Mouse (Mus musculus) midbrain, embryonic 15.5 days (tissue): Measurements from ENCODE around the gene Fadd. TPM values are rescaled to one million over a fixed set of nuclear protein-coding genes. Genes with fewer than 3 reads are reported as not detected.

Source experiments
- ATAC-seq: fragments of 200-750 bp; cut with Nextera tagmentation; replicated peaks from 2 replicates; pipeline ENCODE4 v1.8.0; 2017; ENCODE audit warnings: moderate TSS enrichment
- H3K27ac ChIP-seq: fragments of 300-500 bp; sonication (generic); 2 replicates; pipeline ENCODE4 v1.5.1; 2015; ENCODE audit warnings: mild to moderate bottlenecking, inconsistent platforms
- H3K27me3 ChIP-seq: fragments of 300-500 bp; sonication (generic); replicated peaks from 2 replicates; pipeline ENCODE4 v1.6.1; 2015; ENCODE audit warnings: inconsistent platforms
- H3K36me3 ChIP-seq: fragments of 300-500 bp; sonication (generic); replicated peaks from 2 replicates; pipeline ENCODE4 v1.6.1; 2015; ENCODE audit warnings: inconsistent platforms
- H3K4me1 ChIP-seq: fragments of 300-500 bp; sonication (generic); 2 replicates; pipeline ENCODE4 v1.6.1; 2015; ENCODE audit warnings: inconsistent platforms
- H3K4me2 ChIP-seq: fragments of 300-500 bp; sonication (generic); 2 replicates; pipeline ENCODE4 v1.6.1; 2015; ENCODE audit warnings: inconsistent platforms, mild to moderate bottlenecking, moderate library complexity
- H3K4me3 ChIP-seq: fragments of 300-500 bp; sonication (generic); 2 replicates; pipeline ENCODE4 v1.5.1; 2015; ENCODE audit warnings: mild to moderate bottlenecking, inconsistent platforms
- H3K9ac ChIP-seq: fragments of 300-500 bp; sonication (generic); 2 replicates; pipeline ENCODE4 v1.6.1; 2015; ENCODE audit warnings: mild to moderate bottlenecking, inconsistent platforms
- H3K9me3 ChIP-seq: fragments of 300-500 bp; sonication (generic); 2 replicates; pipeline ENCODE4 v1.6.1; 2016; ENCODE audit warnings: inconsistent platforms
- WGBS: fragments of 180-500 bp; shearing (Covaris S2); methylation state at CpG from one replicate; pipeline ENCODE4 v1.1.7; 2015; ENCODE audit warnings: mixed read lengths; 5-methylcytosine and 5-hydroxymethylcytosine counted together
- polyA plus RNA-seq: library from polyadenylated mRNA; unstranded; fragments of >200 nt; fragmentation: Nextera tagmentation; extraction: Ambion mirVana; gene quantifications from 2 replicates; pipeline ENCODE4 v1.2.1, GENCODE M21; 2015

The Fadd gene
- polyA plus RNA-seq, 1 experiment from 2014 or later, result 5.4 TPM

DNA sequence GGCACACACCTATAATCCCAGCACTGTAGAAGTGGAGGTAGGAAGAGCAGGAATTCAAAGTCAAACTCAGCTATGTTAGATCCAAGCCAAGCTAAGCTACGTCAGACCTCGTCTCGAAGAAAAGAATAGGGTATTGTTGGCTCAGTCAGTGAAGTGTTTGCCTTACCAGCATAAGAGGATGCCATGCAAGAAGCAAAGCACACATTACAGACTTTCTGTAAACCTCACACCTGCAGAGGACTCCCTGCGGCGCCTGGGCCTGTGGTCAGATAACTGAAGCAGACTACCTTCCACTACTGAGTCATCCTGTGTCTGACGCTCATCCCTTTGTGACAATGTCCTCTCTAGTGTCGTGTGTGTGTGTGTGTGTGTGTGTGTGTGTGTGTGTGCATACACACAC is 27.3 kb upstream of the Fadd start:
- H3K4me1 ChIP-seq, result no peaks in the 10 kb centered on the region
- no peak for ATAC-seq
- H3K9ac ChIP-seq, result no peak overlapping the region
- H3K4me2 ChIP-seq, result no peak overlapping the region
- no peaks in the 10 kb centered on the region for H3K36me3 ChIP-seq
- 82% methylated on average over 7 of the region's 7 CpGs for WGBS
- H3K4me3 ChIP-seq, result no peak overlapping the region
- H3K27ac ChIP-seq, result no peak overlapping the region
- no peaks in the 10 kb centered on the region for H3K27me3 ChIP-seq
- H3K9me3 ChIP-seq, result no peaks in the 10 kb centered on the region

DNA sequence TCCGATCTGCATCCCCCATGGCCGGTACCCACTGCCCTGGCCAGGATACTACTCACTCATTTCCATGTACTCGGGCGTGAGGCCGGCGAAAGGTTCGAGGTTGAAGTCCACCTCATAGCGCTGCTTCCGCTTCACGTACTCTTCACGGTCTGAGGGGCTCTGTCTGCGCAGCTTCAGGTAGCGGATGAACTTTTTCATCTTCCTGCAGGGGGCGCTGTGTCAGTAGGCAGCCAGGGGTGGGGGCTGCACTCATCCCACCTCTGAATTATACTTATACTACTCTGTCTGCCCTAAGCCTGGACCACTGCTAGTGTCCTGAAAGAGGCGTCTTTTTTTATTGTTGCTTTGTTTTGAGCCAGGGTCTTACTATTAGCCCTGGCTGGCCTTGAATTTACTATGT is 25.6 kb upstream of the Fadd start:
- no peak for ATAC-seq
- WGBS, result 92% methylated on average over 15 of the region's 15 CpGs

DNA sequence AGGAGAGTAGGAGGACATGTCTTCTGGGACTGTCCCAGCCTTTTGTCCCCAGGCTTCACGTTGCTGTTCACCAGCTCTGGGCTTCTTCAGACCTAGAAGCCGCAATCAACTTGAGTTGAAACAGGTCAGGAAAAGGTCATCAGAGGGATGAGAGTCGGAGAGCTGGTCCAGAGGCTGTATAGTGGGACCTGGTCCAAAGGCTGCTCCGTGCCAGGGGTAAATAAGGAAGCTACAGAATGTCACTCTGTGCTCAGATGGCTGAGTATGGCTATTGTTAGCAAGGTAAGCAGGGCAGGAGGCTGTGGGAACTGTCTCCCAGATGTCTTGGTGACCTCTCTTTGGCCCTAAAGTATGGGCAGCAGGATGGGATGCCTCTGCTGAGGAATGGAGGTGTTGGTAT is 22.5 kb upstream of the Fadd start:
- H3K36me3 ChIP-seq, result no peaks in the 10 kb centered on the region

More for the DNA sequence above, 25.6 kb upstream of the Fadd start:
- Histone ChIP-seq H3K27ac (no peak overlapping the region), H3K36me3 (no peaks in the 10 kb centered on the region), H3K9me3 (no peaks in the 10 kb centered on the region), H3K4me2 (no peak overlapping the region), H3K27me3 (no peaks in the 10 kb centered on the region), H3K4me1 (no peaks in the 10 kb centered on the region), H3K4me3 (no peak overlapping the region), H3K9ac (no peak overlapping the region)

DNA sequence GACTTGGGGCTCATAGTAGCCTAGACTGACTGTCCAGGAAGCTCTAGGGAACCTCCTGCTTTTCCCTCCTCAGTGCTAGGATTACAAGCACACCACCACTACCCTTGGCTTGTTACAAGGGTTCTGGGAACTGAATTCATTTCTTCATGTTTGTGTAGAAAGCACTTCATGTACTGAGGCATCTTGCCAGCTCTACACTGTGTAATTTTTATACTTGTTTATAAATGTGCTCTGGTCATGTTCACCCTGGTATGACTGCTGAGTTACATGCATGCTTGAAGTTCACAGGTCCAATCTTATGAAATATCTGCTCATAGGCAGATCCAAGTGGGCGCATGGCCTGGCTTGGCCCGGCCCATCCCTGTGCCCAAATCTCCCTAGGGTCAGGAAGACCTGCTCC is 22.0 kb upstream of the Fadd start:
- WGBS, result 94% methylated on average over 2 of the region's 2 CpGs
- H3K36me3 ChIP-seq, result no peaks in the 10 kb centered on the region
- ATAC-seq, result no peak
- H3K4me1 ChIP-seq, result no peaks in the 10 kb centered on the region
- no peak overlapping the region for H3K9ac ChIP-seq
- no peaks in the 10 kb centered on the region for H3K9me3 ChIP-seq
- no peak overlapping the region for H3K27ac ChIP-seq
- H3K27me3 ChIP-seq, result no peaks in the 10 kb centered on the region
- no peak overlapping the region for H3K4me2 ChIP-seq
- H3K4me3 ChIP-seq, result no peak overlapping the region

More for the DNA sequence above, 22.5 kb upstream of the Fadd start:
- no peaks in the 10 kb centered on the region for H3K4me1 ChIP-seq
- ATAC-seq, result no peak
- 85% methylated on average over 4 of the region's 4 CpGs for WGBS
- no peaks in the 10 kb centered on the region for H3K9me3 ChIP-seq
- H3K4me2 ChIP-seq, result no peak overlapping the region
- H3K4me3 ChIP-seq, result no peak overlapping the region
- H3K9ac ChIP-seq, result no peak overlapping the region
- no peaks in the 10 kb centered on the region for H3K27me3 ChIP-seq
- no peak overlapping the region for H3K27ac ChIP-seq

DNA sequence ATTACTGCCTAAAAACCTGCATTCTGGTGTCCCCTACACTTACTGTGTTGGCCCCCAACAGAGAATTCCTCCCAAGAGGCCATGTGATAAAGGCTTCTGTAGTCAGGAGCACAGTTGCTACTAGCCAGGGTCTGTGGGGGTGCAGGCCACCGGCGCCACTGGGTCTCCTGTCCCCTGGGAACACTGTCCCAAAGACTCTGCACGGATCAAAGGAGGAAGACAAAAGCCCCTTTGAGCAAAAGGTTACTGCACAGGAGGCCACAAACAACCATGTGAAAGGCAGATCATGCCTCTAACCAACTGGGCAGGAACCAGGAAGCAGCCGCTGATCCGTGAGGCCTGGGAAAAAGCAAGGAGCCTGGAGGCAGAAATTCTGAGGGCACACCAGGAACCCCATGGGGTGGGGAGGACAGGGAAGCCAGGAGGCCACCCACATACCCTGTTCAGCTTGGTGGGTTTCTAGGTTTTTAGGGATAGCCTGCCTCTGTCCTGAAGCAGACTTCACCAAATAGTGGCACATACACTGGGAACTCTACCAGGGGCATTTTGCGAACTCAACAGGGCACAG is 18.2 kb upstream of the Fadd start:
- H3K4me1 ChIP-seq, result no peaks in the 10 kb centered on the region
- no peaks in the 10 kb centered on the region for H3K27me3 ChIP-seq
- H3K4me2 ChIP-seq, result no peak overlapping the region
- H3K9me3 ChIP-seq, result no peaks in the 10 kb centered on the region
- H3K9ac ChIP-seq, result no peak overlapping the region
- no peaks in the 10 kb centered on the region for H3K36me3 ChIP-seq
- 24% methylated on average over 6 of the region's 6 CpGs for WGBS
- no peak overlapping the region for H3K27ac ChIP-seq
- ATAC-seq, result no peak
- H3K4me3 ChIP-seq, result no peak overlapping the region

DNA sequence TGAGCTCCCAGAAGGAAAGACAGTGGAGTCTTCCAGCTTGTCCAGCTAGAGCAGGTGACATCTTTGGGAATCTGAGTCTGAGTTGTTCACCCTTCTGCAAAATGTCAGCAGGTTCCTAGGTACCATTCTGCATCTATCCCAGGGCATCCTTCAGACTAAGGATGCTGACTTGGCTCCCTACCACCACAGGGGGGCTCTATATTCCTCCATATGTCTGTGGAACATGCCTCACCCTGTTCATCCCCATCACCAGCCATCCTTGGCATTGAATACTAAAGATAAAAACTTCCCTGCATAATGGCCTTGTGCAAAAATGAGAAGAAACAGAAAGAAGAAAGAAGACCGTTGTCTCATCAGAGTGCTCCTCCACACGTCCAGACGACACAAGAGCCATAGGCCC is 7.2 kb upstream of the Fadd start:
- Histone ChIP-seq H3K36me3 (no peaks in the 10 kb centered on the region), H3K27ac (no peak overlapping the region), H3K4me2 (no peak overlapping the region), H3K4me1 (no peaks in the 10 kb centered on the region), H3K9me3 (no peaks in the 10 kb centered on the region), H3K27me3 (no peaks in the 10 kb centered on the region), H3K9ac (no peak overlapping the region), H3K4me3 (no peak overlapping the region)
- WGBS, result 69% methylated on average over 3 of the region's 3 CpGs
- ATAC-seq, result peak; percentile 62; the same call in 1 of the 2 replicates

DNA sequence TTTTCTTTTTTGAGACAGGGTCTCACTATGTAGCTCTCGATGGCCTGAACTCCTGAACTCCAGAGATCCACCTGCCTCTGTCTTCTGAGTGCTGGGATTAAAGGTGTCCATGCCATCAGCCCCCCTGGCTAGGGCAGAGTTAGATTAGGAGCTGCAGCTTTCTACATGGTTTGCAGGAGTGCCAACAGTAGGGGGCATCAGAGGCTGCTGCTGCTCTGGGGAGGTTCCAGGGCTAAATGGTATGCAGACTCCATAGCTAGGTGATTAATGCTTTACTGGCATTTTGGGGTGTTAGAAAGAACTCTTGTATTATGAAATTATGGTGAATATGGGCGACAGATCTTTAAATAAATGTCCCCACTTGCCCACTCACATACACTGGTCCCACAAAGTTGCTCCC is 5.0 kb upstream of the Fadd start:
- no peaks in the 10 kb centered on the region for H3K36me3 ChIP-seq
- no peak overlapping the region for H3K27ac ChIP-seq
- no peak overlapping the region for H3K9ac ChIP-seq
- no peaks in the 10 kb centered on the region for H3K27me3 ChIP-seq
- no peaks in the 10 kb centered on the region for H3K9me3 ChIP-seq
- ATAC-seq, result no peak
- H3K4me3 ChIP-seq, result no peak overlapping the region
- no peak overlapping the region for H3K4me2 ChIP-seq
- peaks cover 11% of the 10 kb centered on the region for H3K4me1 ChIP-seq
- 50% methylated on average over 2 of the region's 2 CpGs for WGBS

DNA sequence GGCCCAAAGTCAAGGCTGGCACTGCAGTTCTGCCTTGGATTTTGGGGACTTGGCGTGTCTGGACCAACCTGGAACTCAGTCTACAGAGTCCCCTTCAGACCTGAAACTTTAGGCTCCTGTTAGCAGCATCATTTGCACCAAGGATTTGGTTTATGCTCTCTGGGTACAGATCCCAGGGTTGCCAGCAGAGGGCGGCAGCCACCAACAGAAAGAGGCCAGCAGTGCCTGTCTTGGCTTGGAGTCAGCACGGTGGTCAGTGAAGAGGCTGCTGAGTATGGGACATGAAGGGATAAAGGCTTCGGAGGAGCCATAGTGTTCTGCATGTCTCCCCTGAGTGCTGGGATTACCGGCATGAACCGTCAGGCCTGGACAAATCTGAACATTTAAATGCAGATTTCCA is 3.4 kb upstream of the Fadd start:
- Histone ChIP-seq H3K27me3 (no peaks in the 10 kb centered on the region), H3K9me3 (no peaks in the 10 kb centered on the region), H3K4me1 (peaks cover 21% of the 10 kb centered on the region), H3K36me3 (no peaks in the 10 kb centered on the region), H3K9ac (no peak overlapping the region), H3K27ac (no peak overlapping the region), H3K4me2 (no peak overlapping the region), H3K4me3 (no peak overlapping the region)
- no peak for ATAC-seq
- 7% methylated on average over 6 of the region's 6 CpGs for WGBS

DNA sequence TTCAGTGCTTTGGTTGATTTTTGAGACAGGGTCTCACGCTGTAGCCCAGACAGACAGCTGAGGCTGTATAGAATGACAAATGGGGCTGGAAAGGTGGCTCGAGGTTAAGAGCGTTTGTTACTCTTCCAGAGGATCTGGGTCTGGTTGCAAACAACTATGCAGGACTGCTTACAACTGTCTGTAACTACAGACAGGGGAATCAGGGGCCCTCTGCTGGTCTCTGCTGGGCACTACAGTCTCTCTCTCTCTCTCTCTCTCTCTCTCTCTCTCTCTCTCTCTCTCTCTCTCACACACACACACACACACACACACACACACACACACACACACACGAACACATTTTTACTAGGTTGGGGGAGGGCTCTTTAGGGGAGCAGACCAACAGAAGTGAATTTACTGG is 1.4 kb upstream of the Fadd start:
- no peak overlapping the region for H3K27ac ChIP-seq
- H3K36me3 ChIP-seq, result peaks cover 16% of the 10 kb centered on the region; the same call in 1 of the 2 replicates
- H3K9me3 ChIP-seq, result no peaks in the 10 kb centered on the region
- WGBS, result 3% methylated on average over 4 of the region's 4 CpGs
- H3K27me3 ChIP-seq, result no peaks in the 10 kb centered on the region
- no peak for ATAC-seq
- peaks cover 22% of the 10 kb centered on the region for H3K4me1 ChIP-seq
- no peak overlapping the region for H3K4me3 ChIP-seq
- no peak overlapping the region for H3K9ac ChIP-seq
- no peak overlapping the region for H3K4me2 ChIP-seq

DNA sequence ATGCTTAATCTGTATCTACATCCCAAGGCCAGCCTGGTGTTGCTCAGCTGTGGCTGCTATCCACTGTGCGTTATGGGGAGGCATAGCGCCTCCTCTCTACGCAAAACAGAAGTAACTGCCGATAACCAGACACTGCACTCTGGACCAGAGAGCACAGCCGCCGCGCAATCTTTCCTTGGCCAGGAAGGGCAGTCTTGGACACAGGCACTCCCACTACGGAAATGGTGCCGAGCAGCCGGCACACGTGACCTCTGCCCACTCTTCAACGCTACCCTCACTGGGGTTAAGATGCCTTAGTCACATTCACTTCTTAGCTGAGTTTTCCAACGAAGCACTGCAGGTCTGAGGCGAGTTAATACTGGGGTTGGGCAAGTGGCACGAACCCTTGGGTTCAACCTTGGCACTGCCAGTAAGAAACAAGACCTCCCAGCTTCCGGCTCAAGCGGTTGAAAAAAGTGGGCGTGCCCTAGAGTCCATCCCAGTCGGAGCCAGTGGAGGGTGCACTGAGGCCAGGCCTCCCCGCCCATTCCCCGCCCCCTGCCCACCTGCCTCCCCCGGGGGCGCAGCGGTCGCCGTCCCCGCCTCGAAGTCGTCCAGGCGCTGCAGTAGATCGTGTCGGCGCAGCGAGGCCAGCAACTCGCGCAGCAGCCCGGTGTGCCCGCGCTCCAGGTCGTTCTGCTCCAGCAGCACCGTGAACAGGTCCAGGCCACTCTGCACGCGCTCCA is 542 bp downstream of the Fadd start:
- H3K9me3 ChIP-seq, result no peaks in the 10 kb centered on the region
- H3K27ac ChIP-seq, result peak overlapping the region; percentile 91
- H3K27me3 ChIP-seq, result no peaks in the 10 kb centered on the region
- ATAC-seq, result peak; percentile 85
- H3K4me2 ChIP-seq, result peak overlapping the region; percentile 82
- H3K4me3 ChIP-seq, result peak overlapping the region; percentile 92
- H3K36me3 ChIP-seq, result peaks cover 16% of the 10 kb centered on the region; the same call in 1 of the 2 replicates
- peaks cover 22% of the 10 kb centered on the region for H3K4me1 ChIP-seq
- peak overlapping the region; percentile 85 for H3K9ac ChIP-seq
- WGBS, result under 1% methylated on average over 43 of the region's 43 CpGs

DNA sequence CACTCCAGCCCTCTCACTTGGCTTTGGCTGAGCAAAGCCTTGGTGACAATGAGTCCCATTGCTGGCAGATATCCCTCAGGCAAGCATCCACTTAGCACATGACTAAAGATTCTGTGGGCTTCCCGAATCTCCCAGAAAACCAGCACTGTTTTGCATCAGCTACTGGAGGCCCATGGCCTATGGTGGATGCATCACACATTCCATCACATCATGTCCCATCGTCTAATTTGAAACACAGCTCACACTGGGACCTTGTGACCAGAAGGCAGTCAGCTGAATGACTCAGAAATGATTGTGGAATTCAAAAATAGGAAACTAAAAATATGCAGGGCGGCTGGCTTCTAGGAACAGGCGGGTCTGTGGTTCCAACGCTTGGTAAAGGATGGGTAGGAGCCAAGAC is 4.4 kb downstream of the Fadd start:
- Histone ChIP-seq H3K27me3 (no peaks in the 10 kb centered on the region), H3K27ac (no peak overlapping the region), H3K9ac (no peak overlapping the region), H3K9me3 (no peaks in the 10 kb centered on the region), H3K4me3 (no peak overlapping the region), H3K4me2 (no peak overlapping the region), H3K36me3 (peaks cover 16% of the 10 kb centered on the region; the same call in 1 of the 2 replicates), H3K4me1 (peaks cover 15% of the 10 kb centered on the region)
- 92% methylated on average over 5 of the region's 5 CpGs for WGBS
- ATAC-seq, result no peak

DNA sequence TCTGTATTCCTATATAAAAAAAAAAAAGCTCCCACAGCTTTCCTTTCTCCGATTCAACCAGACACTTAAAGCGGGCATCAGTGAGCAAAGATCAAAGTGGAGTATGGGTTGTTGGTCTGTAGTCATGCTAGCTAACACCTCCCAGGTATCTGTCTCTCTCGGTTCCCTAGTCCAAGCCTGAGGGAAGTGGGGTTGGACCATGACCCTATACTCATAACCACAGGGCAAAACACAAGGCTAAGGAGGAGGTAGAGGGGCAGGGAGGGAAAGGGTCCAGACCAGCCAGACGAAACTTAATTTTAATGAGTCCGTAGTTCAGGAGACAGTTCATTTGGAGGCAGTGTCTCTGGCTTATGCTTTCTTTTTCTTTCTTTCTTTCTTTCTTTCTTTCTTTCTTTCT is 10.0 kb downstream of the Fadd start:
- no peaks in the 10 kb centered on the region for H3K27me3 ChIP-seq
- no peaks in the 10 kb centered on the region for H3K36me3 ChIP-seq
- WGBS, result 83% methylated on average over 5 of the region's 5 CpGs
- no peak for ATAC-seq
- H3K9ac ChIP-seq, result no peak overlapping the region
- no peaks in the 10 kb centered on the region for H3K9me3 ChIP-seq
- H3K4me3 ChIP-seq, result no peak overlapping the region
- no peak overlapping the region for H3K4me2 ChIP-seq
- no peaks in the 10 kb centered on the region for H3K4me1 ChIP-seq
- H3K27ac ChIP-seq, result no peak overlapping the region

DNA sequence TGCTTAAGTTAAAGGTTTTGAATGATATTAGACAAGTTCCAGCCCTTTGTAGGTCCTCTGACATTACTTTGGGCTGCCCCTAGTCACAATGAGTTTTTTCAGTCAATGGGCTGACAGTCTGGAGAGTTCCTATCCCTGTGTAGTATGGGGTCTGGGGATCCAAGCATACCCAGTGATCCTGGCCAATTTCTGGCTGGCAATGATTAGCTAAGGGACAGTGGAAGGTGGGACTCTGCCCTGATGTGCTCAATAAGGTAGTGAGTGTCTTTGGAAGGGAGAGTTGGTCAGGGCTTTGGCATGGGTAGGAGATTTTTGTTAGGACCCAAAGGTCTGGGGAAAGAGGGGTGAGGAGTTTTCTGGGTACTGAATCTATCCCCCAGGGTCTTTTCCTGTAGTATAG is 10.7 kb downstream of the Fadd start:
- ATAC-seq, result no peak
- no peak overlapping the region for H3K27ac ChIP-seq
- H3K4me1 ChIP-seq, result no peaks in the 10 kb centered on the region
- no peaks in the 10 kb centered on the region for H3K27me3 ChIP-seq
- no peaks in the 10 kb centered on the region for H3K9me3 ChIP-seq
- H3K9ac ChIP-seq, result no peak overlapping the region
- no peak overlapping the region for H3K4me3 ChIP-seq
- H3K36me3 ChIP-seq, result no peaks in the 10 kb centered on the region
- no peak overlapping the region for H3K4me2 ChIP-seq
